Mouse (Mus musculus) forebrain, embryonic 14.5 days (tissue): ENCODE data around the gene Eif4e3. TPM values are rescaled to one million over a fixed set of nuclear protein-coding genes. Genes with fewer than 3 reads are reported as not detected.
A peak's percentile ranks its signal among the peaks of the same experiment; 100 is the strongest.

Source experiments
- ATAC-seq: fragments of 200-750 bp; cut with Nextera tagmentation; 2 replicates; pipeline ENCODE4 v1.8.0; 2017; ENCODE audit warnings: mild to moderate bottlenecking, moderate library complexity
- DNase-seq: peaks from one replicate; pipeline ENCODE4 v3.0.0-alpha.2; 2015; ENCODE audit warnings: low spot score
- H3K27ac ChIP-seq: fragments of 300-500 bp; sonication (generic); 2 replicates; pipeline ENCODE4 v1.5.1; 2014; ENCODE audit warnings: low read depth, mild to moderate bottlenecking, control low read depth, low read length, moderate library complexity
- H3K27me3 ChIP-seq: fragments of 300-500 bp; sonication (generic); replicated peaks from 2 replicates; pipeline ENCODE4 v1.6.1; 2014; ENCODE audit warnings: low read length, control low read depth, mixed read lengths; ENCODE audit not compliant: control insufficient read depth, insufficient read depth
- H3K36me3 ChIP-seq: fragments of 300-500 bp; sonication (generic); 2 replicates; pipeline ENCODE4 v1.6.1; 2014; ENCODE audit warnings: low read length, control low read depth; ENCODE audit not compliant: control insufficient read depth, insufficient read depth
- H3K4me1 ChIP-seq: fragments of 300-500 bp; sonication (generic); 2 replicates; pipeline ENCODE4 v1.6.1; 2014; ENCODE audit warnings: antibody characterized with exemption, low read length, control low read depth; ENCODE audit not compliant: control insufficient read depth, insufficient read depth
- H3K4me2 ChIP-seq: fragments of 300-500 bp; sonication (generic); 2 replicates; pipeline ENCODE4 v1.6.1; 2014; ENCODE audit warnings: mild to moderate bottlenecking, control low read depth, low read length
- H3K4me3 ChIP-seq: fragments of 300-500 bp; sonication (generic); 2 replicates; pipeline ENCODE4 v1.5.1; 2014; ENCODE audit warnings: low read depth, low read length, control low read depth
- H3K9ac ChIP-seq: fragments of 300-500 bp; sonication (generic); 2 replicates; pipeline ENCODE4 v1.6.1; 2014; ENCODE audit warnings: mild to moderate bottlenecking, low read length, control low read depth, moderate library complexity
- H3K9me3 ChIP-seq: fragments of 300-500 bp; sonication (generic); replicated peaks from 2 replicates; pipeline ENCODE4 v1.6.1; 2016; ENCODE audit warnings: low read length, control low read depth, mixed read lengths; ENCODE audit not compliant: control insufficient read depth
- WGBS: fragments of 180-500 bp; shearing (Covaris S2); extraction: QIAGEN DNeasy Blood & Tissue Kit; methylation state at CpG from one replicate; pipeline ENCODE4 v1.1.7; 2014; 5-methylcytosine and 5-hydroxymethylcytosine counted together
- polyA plus RNA-seq: library from polyadenylated mRNA; unstranded; fragments of >200 nt; fragmentation: Nextera tagmentation; extraction: Ambion mirVana; gene quantifications from 2 replicates; pipeline ENCODE4 v1.2.1, GENCODE M21; 2014

The Eif4e3 gene
- polyA plus RNA-seq, 1 experiment from 2014 or later, result 9.5 TPM

DNA sequence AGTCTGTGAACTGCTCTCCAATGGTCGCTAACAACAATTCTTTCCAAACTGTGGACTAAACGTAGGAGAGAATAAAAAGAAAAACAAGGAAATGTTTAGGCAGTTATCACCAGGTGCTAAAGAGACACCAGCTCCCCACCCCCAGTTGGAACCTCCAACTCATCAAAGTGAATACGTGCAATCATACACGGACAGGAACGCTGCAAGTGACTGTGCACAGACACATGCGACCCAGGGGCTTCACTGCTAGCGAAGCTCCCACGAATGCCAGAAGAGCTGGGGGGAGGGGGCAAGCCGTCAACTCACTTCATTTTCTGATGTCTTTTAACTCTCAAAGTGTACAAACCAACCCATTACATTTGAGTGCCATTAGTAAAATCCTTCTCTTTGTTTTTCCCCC, 30.4 kb downstream of the Eif4e3 start:
- Histone ChIP-seq H3K4me3 (no peak overlapping the region), H3K4me1 (no peaks in the 10 kb centered on the region; the same call in 1 of the 2 replicates), H3K27ac (no peak overlapping the region), H3K36me3 (peaks cover 13% of the 10 kb centered on the region), H3K9me3 (no peaks in the 10 kb centered on the region), H3K27me3 (no peaks in the 10 kb centered on the region), H3K4me2 (no peak overlapping the region), H3K9ac (no peak overlapping the region)
- WGBS, result 62% methylated on average over 9 of the region's 9 CpGs
- ATAC-seq (no peak), DNase-seq (no peak)

DNA sequence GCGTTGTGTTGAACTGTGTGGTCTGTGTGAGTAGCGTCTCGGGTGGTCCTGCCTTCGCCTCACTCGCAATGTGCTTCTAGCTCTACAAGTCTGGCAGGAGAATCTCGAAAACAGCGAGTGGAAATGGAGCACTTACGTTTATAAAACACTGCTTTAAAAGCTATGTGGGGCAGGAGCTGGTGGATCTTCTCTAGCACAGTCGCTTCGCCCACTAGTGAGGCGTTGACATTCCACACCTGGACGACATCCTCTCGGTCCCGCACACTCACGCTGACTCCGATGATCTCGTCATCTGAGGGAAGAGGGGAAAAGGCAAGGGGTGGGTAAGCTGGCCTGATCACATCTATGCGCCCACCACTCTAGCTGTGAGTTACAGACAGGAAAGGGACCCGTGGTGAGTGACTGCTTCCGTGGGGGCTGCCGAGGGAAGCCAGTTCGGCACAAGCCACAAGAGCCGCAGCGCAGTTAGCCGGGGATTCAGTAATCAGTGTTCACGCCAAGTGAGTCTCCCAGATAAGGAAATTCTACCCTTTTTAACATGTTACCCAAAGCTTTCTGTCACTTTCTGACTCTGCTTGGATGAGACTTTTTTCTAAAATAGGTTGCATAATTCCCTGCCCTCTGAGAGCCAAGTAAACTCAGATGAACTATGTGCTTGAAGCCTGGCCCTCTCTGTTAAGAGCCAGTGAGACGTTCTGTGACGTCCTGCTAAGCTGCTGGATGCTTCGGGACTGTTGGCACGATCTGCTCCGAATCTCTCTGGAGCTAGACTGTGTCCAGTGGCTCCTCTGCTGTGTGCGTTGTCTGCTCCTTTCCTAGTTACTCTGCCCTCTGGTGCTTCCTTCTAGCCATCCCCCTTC, 34.2 kb downstream of the Eif4e3 start:
- Histone ChIP-seq H3K9me3 (no peaks in the 10 kb centered on the region), H3K27me3 (no peaks in the 10 kb centered on the region), H3K9ac (no peak overlapping the region), H3K4me1 (no peaks in the 10 kb centered on the region; the same call in 1 of the 2 replicates), H3K27ac (no peak overlapping the region), H3K36me3 (0 out of 2 replicates have a peak, but pooled peaks cover 5% of the 10 kb centered on the region), H3K4me3 (no peak overlapping the region), H3K4me2 (no peak overlapping the region)
- DNase-seq, result no peak
- 93% methylated on average over 32 of the region's 32 CpGs for WGBS
- no peak for ATAC-seq

DNA sequence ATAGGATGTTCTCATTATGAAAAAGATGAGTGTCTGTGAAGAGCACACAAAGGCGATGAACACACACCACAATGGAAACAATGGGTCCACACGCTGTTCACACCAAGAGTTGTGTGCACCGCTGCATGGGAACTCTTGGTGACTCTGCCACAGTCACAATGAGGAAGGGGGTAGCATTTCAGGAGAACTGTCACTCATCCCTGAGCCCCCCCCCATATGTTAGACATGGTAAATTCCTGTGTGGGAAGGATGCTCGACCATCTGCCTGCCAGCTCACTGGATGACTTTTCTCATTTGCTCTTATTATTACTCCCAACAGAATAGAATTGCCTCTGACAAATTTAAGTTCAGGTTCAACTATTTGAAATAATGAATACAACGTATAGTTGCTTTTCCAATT, 34.9 kb downstream of the Eif4e3 start:
- DNase-seq (no peak), ATAC-seq (no peak)
- WGBS, result 84% methylated on average over 5 of the region's 5 CpGs

DNA sequence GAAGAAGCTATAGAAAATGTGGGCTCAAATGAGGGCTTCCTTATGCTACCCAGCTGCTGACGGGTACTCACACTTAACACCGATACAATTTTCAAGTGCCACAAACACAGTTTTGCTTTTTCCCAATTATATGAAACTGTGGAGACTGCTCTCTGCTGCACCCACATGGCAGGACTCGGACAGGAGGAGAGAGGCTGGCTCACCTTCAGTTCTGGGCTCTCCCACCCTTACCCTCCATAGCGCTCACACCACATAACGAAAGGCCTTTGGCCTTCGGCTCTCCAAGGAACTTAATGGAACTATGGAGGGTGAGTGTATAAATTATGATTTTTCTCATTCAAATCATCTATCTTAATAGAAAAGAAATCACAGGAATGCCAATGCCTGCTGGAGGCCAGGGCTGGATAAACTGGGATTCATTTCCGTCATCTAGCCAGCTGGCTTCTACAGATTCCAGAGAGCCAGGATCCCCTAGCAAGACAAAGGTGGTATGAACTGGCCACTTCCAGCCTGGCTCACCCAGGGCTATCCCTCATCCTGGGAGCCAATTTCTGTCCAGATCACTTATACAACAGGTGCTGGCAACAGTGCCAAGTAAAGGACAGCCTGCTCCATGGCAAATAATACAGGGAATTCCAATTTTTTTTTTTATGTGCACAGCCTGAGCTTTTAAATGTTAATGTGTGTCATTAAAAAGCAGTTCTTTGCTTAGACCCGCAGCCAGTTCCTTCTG, 36.7 kb downstream of the Eif4e3 start:
- no peak for ATAC-seq
- Histone ChIP-seq H3K4me1 (peaks cover 16% of the 10 kb centered on the region), H3K27ac (no peak overlapping the region), H3K9ac (no peak overlapping the region), H3K4me2 (no peak overlapping the region), H3K9me3 (no peaks in the 10 kb centered on the region), H3K36me3 (0 out of 2 replicates have a peak, but pooled peaks cover 5% of the 10 kb centered on the region), H3K4me3 (no peak overlapping the region), H3K27me3 (no peaks in the 10 kb centered on the region)
- DNase-seq, result no peak
- 68% methylated on average over 8 of the region's 8 CpGs for WGBS

More for the DNA sequence above, 34.9 kb downstream of the Eif4e3 start:
- no peak overlapping the region for H3K4me2 ChIP-seq
- no peaks in the 10 kb centered on the region for H3K27me3 ChIP-seq
- no peak overlapping the region for H3K27ac ChIP-seq
- H3K4me3 ChIP-seq, result no peak overlapping the region
- H3K9me3 ChIP-seq, result no peaks in the 10 kb centered on the region
- H3K36me3 ChIP-seq, result 0 out of 2 replicates have a peak, but pooled peaks cover 5% of the 10 kb centered on the region
- peaks cover 5% of the 10 kb centered on the region; the same call in 1 of the 2 replicates for H3K4me1 ChIP-seq
- no peak overlapping the region for H3K9ac ChIP-seq

DNA sequence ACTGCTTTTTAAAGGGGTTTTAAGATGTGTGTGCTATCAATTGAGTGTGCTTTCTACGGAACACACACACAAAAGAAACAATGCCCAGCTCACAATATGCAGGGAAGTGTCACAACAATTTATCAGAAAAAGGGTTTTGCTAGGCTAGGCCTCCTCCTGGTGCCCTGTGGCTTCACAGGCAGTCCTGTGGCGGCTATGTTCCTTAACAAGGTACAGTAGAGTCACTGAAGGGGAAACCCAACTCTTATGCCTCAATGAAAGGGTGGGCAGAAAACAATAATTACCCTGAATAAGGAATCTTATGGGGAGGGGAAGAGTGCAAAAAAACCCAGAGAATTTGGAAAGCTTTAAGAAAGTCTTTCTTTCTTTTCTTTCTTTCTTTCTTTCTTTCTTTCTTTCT, 40.2 kb downstream of the Eif4e3 start:
- H3K9me3 ChIP-seq, result no peaks in the 10 kb centered on the region
- no peak overlapping the region for H3K4me2 ChIP-seq
- H3K4me1 ChIP-seq, result peaks cover 18% of the 10 kb centered on the region
- DNase-seq (no peak), ATAC-seq (0 out of 2 replicates have a peak, but pooled peaks have one; percentile 40)
- no peak overlapping the region for H3K4me3 ChIP-seq
- H3K27ac ChIP-seq, result no peak overlapping the region
- H3K9ac ChIP-seq, result no peak overlapping the region
- 0 out of 2 replicates have a peak, but pooled peaks cover 5% of the 10 kb centered on the region for H3K36me3 ChIP-seq
- WGBS, result 6% methylated on average over 2 of the region's 2 CpGs
- no peaks in the 10 kb centered on the region for H3K27me3 ChIP-seq

DNA sequence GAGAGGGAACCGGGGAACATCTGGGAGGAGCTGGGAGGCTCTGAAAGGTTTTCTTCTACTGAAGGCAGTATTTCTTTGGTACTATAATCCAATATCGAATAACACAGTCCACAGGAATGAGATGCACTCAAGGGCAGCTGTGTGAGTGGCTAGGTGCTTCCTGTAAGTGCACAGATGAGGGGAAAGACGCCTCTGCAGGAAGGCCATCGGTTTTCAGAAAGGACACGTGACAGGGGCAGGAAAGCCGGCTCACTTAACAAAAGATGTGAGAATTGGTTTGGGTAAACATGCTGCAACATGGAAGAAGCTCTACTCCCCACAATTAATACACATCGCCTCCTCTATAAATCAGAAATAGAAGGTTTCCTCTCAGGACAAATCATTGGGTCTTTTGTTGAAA, 40.8 kb downstream of the Eif4e3 start:
- H3K9ac ChIP-seq, result no peak overlapping the region
- no peak overlapping the region for H3K27ac ChIP-seq
- no peaks in the 10 kb centered on the region for H3K9me3 ChIP-seq
- no peak overlapping the region for H3K4me3 ChIP-seq
- no peak overlapping the region for H3K4me2 ChIP-seq
- DNase-seq (no peak), ATAC-seq (no peak)
- no peaks in the 10 kb centered on the region for H3K27me3 ChIP-seq
- H3K36me3 ChIP-seq, result 0 out of 2 replicates have a peak, but pooled peaks cover 5% of the 10 kb centered on the region
- WGBS, result 12% methylated on average over 7 of the region's 7 CpGs
- peaks cover 18% of the 10 kb centered on the region for H3K4me1 ChIP-seq

DNA sequence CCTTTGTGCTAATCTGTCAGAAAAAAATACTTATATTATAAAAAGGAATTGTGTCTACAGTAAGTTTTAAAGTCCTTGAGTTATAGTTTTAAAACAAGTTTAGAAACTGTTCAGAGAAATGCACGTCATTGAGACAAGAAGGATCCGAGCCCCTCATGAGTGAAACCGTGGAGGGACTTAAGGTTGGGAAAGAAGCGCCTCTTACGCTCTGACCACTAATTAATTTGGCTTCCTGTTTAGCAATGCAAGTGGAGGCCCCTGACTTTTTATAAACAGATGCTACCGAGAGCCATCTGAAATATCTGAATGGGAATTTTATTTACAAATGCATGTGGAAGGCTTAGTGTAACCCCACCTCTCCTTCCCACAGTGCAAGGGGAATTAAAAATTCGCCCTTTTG, 41.3 kb downstream of the Eif4e3 start:
- no peaks in the 10 kb centered on the region for H3K27me3 ChIP-seq
- H3K36me3 ChIP-seq, result 0 out of 2 replicates have a peak, but pooled peaks cover 5% of the 10 kb centered on the region
- DNase-seq (no peak), ATAC-seq (no peak)
- WGBS, result 26% methylated on average over 7 of the region's 7 CpGs
- no peak overlapping the region for H3K4me3 ChIP-seq
- no peak overlapping the region for H3K27ac ChIP-seq
- H3K9ac ChIP-seq, result no peak overlapping the region
- peaks cover 18% of the 10 kb centered on the region for H3K4me1 ChIP-seq
- no peaks in the 10 kb centered on the region for H3K9me3 ChIP-seq
- H3K4me2 ChIP-seq, result no peak overlapping the region

DNA sequence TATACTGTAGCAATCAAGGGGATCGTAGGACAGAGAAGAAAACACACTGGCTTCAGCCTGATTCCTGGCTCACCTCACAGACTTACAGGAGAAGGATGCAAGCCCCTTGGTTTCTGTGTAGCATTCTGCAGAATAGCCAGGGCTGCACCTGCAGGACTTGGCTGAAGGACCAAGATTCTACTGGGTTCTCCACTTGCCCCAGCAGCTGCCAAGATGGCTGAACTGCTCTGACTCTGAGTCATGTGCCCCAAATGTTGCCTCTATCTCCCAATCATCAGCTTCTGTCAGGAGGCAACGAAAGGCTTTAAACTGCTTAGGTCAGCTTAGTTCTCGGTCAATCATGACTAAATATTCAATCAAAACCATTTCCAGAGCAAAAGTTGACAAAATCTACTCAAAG, 42.0 kb downstream of the Eif4e3 start:
- ATAC-seq, result no peak
- H3K4me2 ChIP-seq, result no peak overlapping the region
- H3K36me3 ChIP-seq, result 0 out of 2 replicates have a peak, but pooled peaks cover 5% of the 10 kb centered on the region
- no peaks in the 10 kb centered on the region for H3K27me3 ChIP-seq
- no peaks in the 10 kb centered on the region for H3K9me3 ChIP-seq
- H3K4me1 ChIP-seq, result peaks cover 18% of the 10 kb centered on the region
- no peak overlapping the region for H3K4me3 ChIP-seq
- no peak for DNase-seq
- H3K9ac ChIP-seq, result no peak overlapping the region
- WGBS, result 91% methylated on average over 3 of the region's 3 CpGs
- H3K27ac ChIP-seq, result no peak overlapping the region
